Mouse (Mus musculus): ENCODE measurements around the gene Opcml.

DNA sequence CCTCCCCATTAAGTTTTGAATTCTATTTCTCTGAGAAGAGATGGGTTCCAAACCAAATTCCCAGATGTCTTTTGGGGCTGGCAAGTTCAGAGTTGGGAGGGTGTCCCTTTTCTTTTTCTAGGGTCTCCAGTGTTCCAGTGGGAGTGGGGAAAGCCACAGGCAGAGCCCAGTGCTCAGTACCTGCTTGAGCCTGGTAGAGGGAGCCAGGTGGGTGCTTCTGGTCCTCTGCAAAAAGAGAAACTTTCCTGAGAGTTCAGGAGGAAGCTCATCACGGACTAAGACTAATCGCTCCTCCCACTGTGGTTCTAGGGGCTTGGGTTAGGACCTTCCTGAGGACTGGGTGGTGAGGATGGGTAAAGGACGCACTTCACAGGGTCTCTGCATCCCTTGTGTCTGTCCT is 2.4 kb downstream of the Opcml start:
- TF ChIP-seq CTCF (conservative IDR thresholded peaks at IDR 0.05; ENCODE audit: low read length): no peak
- no peak for TF ChIP-seq NANOG (IDR thresholded peaks at IDR 0.05; ENCODE audit: borderline replicate concordance, low read length)
- TF ChIP-seq POU5F1 (IDR thresholded peaks at IDR 0.05; ENCODE audit: borderline replicate concordance, low read length): no peak
